Mouse (Mus musculus) common myeloid progenitor, adult 5-6 weeks (primary cell): ENCODE measurements around the gene Med13. TPM values are rescaled to one million over a fixed set of nuclear protein-coding genes. Genes with fewer than 3 reads are reported as not detected.
A peak's percentile ranks its signal among the peaks of the same experiment; 100 is the strongest.

Experiments
- ATAC-seq: replicated peaks from 2 replicates; pipeline ENCODE4 v1.8.0; 2016; ENCODE audit warnings: low read depth, mild to moderate bottlenecking, moderate TSS enrichment, inconsistent platforms; ENCODE audit not compliant: poor library complexity, severe bottlenecking
- total RNA-seq: library from RNA; stranded (forward); fragments of 200-1000, 187-1606 nt; gene quantifications from 2 replicates; pipeline ENCODE4 v1.2.3, GENCODE M21; 2017

Med13 gene
- total RNA-seq, 1 experiment from 2014 or later: 59.4 TPM

- ATAC-seq: no peak
These were observed 24.2 kb upstream of the Med13 start for GRCm38 (mm10) chr11:86381478-86382091.

- ATAC-seq: no peak
These were observed 23.3 kb upstream of the Med13 start for GRCm38 (mm10) chr11:86380521-86381238.

DNA sequence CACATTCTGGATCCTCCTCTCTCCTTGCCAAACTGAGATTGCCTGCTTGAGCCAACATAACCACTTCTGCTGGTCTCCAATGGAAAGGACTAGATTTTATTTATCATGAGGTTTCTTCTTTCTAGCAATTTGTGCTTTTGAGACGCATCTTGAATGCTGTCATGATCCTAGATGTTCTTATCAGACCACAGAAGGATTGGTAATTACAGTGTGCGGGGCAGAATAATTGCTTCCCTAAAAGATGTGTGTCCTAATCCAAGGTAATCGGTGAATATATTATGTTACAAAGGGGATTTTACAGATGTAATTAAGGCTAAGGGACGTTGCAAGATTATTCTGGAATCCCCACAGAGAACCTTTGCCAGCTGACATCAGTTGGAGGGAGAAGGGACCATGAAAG is 21.6 kb upstream of the Med13 start:
- no peak for ATAC-seq

DNA sequence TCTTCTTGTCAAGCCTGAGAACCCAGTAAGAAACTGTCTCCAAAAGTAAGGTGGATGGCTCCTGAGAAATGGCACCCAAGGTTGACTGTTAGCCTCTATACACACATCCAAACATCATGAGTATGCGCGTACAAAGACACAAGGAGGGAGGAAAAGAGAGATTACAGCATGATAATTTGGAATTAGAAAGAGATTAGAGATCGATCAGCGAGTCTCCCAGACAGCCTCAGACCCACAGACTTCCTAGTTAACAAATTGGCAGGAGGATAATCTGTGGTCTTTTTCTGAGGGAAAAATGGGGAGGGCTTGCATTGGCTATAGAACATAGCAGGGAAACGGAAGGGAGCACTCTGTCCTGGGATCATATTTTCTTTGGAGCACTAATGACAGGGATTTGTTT is 20.4 kb upstream of the Med13 start:
- ATAC-seq: no peak

DNA sequence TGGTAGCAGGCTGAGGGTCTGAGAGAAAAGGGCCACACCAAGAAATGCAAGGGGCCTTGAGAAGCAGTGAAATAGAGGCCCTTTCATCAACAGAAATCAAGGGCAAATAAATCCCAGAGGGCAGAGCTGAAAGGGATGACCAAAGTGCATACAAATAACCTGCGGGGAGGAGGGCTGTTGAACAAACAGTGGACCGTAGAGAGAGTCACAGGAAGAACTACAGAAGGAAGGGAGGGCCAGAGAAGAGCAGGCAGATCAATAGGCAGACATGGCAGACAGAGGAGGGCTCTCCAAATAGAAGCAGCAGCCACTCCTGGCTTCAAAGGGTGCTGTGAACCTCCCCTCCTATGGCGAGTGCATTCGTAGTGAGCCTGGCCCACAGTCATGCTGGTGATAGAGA is 19.3 kb upstream of the Med13 start:
- no peak for ATAC-seq

DNA sequence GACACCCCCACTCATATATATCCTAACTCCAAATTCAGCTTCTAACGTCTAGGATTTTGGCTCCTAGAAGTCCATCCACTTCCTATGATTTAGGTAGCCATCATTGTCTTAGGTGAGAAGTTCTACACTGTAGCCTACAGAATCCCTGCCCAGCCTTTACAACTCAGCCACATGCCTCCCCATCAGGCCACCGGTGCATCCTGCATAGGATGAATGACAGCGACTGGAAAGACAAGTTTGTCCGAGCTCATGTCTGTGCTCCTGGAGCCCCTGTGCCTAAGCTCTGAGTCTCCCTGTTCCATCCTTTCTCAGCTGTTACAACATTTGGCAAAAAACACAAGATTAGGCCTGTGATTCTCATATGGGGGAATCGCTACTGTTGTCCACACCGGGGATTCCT is 17.7 kb upstream of the Med13 start:
- ATAC-seq: no peak

GRCm38 (mm10) chr11:86371266-86371665 is 13.9 kb upstream of the Med13 start:
- no peak for ATAC-seq

- ATAC-seq: no peak
These were observed 12.5 kb upstream of the Med13 start for GRCm38 (mm10) chr11:86369860-86370259.

DNA sequence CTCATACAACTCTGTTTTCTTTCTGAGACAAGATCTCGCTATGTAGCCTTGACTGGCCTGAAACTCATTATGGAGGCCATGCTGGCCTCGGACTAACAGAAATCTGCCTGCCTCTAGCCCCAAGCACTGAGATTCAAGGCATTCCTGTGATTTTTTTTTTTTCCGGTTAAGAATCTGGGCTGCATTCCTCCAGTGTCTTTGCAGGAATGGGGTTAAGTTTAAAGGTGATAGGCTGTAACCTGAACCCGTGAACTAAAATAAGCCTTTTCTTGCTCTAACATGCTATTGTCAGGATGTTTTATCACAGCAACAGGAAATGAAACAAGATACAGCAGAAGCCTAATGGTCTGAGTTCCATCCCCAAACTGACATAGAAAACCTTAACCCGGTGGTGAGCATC is 11.6 kb upstream of the Med13 start:
- no peak for ATAC-seq

DNA sequence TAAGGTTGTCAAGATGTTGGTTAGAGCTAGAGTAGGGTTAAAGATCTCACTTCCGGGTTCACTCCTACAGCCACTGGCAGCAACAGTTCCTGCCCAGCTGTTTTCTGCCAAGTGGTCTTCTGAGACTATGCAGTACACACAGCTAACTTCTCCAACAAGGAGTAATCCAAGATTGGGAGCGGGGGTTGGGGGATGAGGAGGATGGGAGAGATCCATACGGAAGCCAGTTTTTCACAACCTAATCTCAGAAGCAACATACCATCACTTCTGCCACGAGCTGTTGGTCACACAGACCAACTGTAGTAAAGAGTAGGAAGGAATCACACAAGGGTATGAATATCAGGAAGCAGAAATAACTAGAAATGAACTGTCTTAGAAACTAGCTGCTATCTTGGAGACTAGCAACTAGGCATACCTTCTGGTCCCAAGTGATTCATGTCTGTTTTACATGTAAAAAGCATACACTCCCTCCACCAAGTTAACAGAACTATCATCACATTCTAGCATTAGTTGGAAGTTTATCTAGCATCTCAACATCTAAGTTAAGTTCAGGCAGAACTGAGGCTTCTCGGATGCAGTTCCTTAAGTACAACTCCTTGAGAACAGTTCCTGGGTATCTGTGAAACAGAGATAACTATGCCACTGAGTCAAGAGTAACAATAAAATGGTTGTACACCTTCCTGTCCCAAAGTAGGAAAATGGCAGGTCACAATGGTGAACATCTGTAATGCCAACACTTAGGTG is 7.5 kb upstream of the Med13 start:
- no peak for ATAC-seq

DNA sequence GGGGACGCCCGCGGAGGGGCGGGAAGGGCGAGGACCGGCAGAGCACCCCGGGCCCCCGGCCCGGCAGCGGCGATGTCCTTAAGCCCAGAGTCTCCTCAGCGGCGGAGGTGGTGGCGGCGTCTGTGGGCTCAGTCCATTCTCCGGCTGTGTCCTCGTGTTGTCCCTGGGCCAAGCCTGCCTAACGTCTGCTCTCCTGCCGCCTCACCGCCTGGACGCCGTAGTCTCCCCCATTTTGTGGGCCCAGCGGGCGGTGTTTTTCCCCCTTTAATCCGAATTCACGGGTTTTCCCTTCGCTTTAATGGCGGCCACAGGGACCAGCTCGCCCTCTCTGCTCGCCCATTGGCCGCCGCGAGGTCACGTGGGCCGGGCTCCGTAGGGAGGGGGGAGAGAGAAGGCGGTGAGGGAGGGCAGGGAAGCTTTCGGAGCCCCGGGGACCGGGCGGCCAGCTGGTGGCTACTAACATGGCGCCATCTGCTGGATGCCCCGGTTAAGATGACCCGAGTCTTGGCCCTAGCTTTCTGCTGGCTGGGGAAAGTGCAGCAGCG is 654 bp upstream of the Med13 start:
- ATAC-seq: peak; percentile 98

DNA sequence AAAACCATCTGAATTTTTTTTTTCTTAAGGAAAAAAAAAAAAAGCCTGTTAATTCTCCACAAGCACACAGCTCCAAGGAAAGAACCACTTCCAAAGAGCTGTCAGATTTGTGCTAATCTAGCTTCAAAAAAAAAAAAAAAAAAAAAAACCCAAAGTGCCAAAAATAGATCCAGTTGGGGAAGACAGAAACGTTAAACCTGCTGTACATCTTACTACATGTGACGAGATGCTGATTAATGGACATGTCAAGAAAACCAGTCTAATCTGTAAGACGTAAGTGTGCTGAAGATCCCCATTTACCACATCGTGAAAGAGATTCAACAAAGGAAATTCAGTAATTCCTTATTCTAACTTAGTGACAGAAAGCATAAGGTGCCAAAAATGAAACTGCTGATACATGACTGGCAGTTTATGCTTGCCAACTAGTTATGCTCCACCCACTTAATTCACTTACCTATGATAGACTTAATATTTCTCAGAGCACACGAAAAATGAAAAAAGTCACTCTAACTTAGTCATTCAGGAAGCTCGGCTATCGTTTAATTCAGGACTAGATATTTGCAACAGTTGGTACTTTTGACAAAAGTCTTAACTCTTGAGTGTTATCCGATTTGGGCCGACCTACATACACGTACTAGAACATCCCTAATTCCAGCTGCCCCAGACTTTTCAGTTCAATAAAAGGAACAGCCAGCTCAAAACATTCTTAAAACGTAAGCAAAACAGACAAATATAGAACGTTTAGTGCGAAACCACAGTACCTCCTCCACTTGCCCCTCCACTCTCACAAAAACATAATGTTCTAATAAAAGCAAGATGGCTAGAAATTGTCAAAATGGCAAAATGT is 1.2 kb downstream of the Med13 start:
- peak; percentile 23; the same call in 1 of the 2 replicates for ATAC-seq

- no peak for ATAC-seq
These were observed 3.8 kb downstream of the Med13 start for GRCm38 (mm10) chr11:86353586-86353985.

DNA sequence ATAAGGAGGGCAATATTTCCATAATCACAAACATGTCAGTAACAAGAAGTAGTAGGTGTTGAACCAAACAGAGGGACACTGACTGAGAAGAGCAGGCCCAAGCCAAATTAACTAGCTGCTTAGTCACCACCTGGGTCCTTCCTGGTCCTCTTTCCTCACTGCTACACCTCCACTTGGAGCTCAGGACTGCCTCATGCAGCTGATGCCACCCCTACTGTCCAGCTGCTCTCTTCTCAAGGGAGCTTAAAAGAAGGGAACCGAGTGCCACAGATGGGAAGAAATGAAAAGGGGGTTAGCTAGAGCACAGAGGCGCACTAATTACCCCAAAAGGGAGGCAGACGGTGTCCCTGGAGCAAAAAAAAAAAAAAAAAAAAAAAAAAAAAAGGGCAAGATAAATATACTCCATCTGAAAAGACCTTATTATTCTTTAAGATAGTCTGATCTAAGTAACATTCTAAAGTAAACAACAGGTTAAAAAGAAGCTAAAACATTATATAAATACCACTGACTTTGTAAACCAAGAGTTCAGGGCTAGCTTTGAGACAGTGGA is 5.6 kb downstream of the Med13 start:
- ATAC-seq: no peak

DNA sequence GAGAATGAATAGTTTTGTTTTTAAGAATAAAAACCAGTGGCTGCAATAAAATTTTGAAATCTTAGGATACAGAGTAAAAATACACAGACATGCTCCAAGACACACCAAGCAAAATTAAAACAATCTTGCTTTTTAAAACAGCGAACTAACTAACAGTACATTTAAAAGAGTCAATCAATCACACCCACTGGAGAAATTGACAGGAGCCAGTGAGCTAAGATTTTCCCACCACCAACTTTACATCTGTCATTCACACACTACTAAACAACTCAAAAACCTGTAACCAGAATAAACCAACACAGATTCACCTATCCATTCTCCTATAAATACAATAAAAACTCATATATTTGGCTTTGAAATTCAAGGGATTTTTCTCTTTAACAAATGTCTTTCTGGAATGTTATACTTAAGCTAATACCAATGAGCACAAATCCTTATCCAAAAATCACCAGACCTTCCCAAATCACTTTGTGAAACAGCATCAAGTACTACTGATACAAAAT is 6.7 kb downstream of the Med13 start:
- ATAC-seq: no peak

- no peak for ATAC-seq
These were observed 8.1 kb downstream of the Med13 start for GRCm38 (mm10) chr11:86349325-86349724.

DNA sequence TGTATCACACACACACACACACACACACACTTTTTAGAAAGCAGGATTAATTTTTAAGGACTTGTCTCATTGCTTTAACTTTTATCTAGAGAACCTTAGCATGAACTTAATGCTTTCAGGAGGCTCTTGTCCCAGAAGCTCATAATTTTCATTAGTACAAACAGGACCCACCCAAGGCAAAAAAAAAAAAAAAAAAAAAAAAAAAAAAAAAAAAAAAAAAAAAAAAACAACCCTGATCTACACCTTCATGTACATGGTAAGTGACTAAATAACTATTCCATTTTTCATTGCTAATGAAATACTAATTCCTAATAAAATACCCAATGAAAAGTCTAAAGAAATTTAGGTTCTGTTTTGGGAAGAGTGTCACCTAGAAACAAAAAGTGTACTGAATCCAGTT is 8.5 kb downstream of the Med13 start:
- ATAC-seq: no peak

DNA sequence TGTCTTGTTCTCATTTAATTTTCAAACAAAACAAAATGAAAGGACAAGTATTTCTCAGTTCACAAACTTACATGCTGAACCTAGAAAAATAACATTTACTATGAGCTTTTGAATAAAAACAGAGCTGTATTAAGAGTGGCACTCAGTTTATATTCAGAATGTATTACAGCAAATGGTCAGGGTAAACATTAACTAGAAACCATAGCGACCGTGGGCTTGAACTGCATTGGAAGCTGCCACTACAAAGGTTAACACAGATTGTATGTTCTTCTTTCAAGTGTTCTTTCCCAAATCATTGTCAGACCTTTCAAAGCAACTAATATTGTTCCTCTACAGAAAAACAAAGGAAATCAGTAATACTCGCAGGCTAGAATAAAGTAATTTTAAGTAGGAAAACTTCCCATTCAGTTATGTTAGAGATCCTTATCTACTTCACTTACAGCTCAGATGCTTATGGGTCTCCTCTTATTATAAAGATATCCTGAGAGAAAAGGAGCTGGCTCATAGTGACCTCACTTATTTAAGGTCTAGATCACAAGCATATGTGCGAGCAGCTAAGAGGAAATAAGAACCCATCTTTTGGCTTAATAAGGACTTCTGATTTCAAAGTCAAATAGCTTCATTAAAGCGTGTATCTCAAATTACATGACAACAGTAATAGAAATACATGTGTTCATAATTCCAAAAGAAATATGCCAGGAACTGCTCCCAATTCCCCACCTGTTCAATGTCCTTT is 9.8 kb downstream of the Med13 start:
- no peak for ATAC-seq

GRCm38 (mm10) chr11:86346525-86346924 is 10.9 kb downstream of the Med13 start:
- ATAC-seq: no peak
